Comparison of ENCODE assay signal across 8 mouse cellular contexts in the genomic region with DNA sequence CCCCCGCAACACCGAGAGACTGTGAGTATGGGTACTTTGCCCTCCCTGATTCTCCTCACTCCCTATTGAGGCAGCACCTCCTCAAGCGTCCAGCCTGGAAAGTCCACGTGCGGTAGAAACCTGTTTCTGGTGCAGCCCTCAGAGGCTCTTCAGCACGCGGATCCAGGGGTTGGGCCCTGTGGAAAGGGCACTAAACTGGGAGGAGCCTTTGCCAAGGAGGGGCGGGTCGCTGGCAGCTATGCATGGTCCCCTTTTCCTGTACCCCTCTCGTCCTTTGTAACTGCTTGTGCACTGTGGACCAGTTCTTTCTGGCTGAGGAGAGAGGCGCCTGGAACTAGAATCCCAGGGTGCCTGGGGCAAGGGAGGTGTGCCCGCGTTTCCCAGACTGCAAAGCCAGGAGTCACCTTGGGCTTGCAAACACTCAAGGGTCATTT. TPM values are rescaled to one million over a fixed set of nuclear protein-coding genes. Genes with fewer than 3 reads are reported as not detected.
A peak's percentile ranks its signal among the peaks of the same experiment; 100 is the strongest.
DNase-seq lines count a peak whose midpoint lies in the region; ATAC-seq and TF ChIP-seq lines count a peak whose summit lies in the region.

No protein-coding gene starts in this region.

- H3K27me3 ChIP-seq in forebrain, postnatal 0 days (ENCODE audit: insufficient read depth, low read length), result 0 out of 2 replicates have a peak, but pooled peaks cover 5% of the 10 kb centered on the region
- H3K27me3 ChIP-seq in kidney, adult 2 months (replicated peaks; ENCODE audit: control insufficient read depth, insufficient read depth, low read length), result no peaks in the 10 kb centered on the region
- no peaks in the 10 kb centered on the region for H3K27me3 ChIP-seq in lung, embryonic 16.5 days (ENCODE audit: control insufficient read depth, insufficient read depth, low read depth, low read length)
- H3K27me3 ChIP-seq in stomach, embryonic 15.5 days (replicated peaks), result peaks cover 22% of the 10 kb centered on the region

- peak; percentile 3 for DNase-seq in cerebellum, postnatal 25 days
- DNase-seq in cerebellum, adult 9-11 months, result no peak
- peak; percentile 90 for DNase-seq in ZHBTc4 (ENCODE audit: low read depth, low spot score)
- peak; percentile 32 for DNase-seq in forebrain, postnatal 0 days
- peak; percentile 90 for DNase-seq in kidney, adult 2 months

- H3K4me1 ChIP-seq in forebrain, postnatal 0 days (ENCODE audit: insufficient read depth), result 0 out of 2 replicates have a peak, but pooled peaks cover 9% of the 10 kb centered on the region
- no peaks in the 10 kb centered on the region; the same call in 1 of the 2 replicates for H3K4me1 ChIP-seq in kidney, adult 2 months (ENCODE audit: control insufficient read depth, insufficient read depth, low read length)
- H3K4me1 ChIP-seq in lung, embryonic 16.5 days (replicated peaks; ENCODE audit: control insufficient read depth, insufficient read depth, low read length), result peaks cover 10% of the 10 kb centered on the region; the same call in 1 of the 2 replicates
- H3K4me1 ChIP-seq in stomach, embryonic 15.5 days, result peaks cover 7% of the 10 kb centered on the region

- no peak for TF ChIP-seq POLR2A in kidney, adult 2 months (IDR thresholded peaks at IDR 0.05; ENCODE audit: low read depth, low read length)

- no peak overlapping the region for H3K27ac ChIP-seq in forebrain, postnatal 0 days (ENCODE audit: low read depth, low read length)
- peak overlapping the region; percentile 61 for H3K27ac ChIP-seq in kidney, adult 2 months (ENCODE audit: insufficient read depth, low read depth, low read length)
- H3K27ac ChIP-seq in lung, embryonic 16.5 days (ENCODE audit: low read length), result no peak overlapping the region
- H3K27ac ChIP-seq in stomach, embryonic 15.5 days, result no peak overlapping the region; the same call in 1 of the 2 replicates

- WGBS in forebrain, postnatal 0 days, result under 1% methylated on average over 13 of the region's 13 CpGs
- WGBS in kidney, adult 2 months, result 5% methylated on average over 13 of the region's 13 CpGs
- WGBS in lung, embryonic 16.5 days, result under 1% methylated on average over 13 of the region's 13 CpGs
- 2% methylated on average over 13 of the region's 13 CpGs for WGBS in stomach, embryonic 15.5 days

- H3K9me3 ChIP-seq in forebrain, postnatal 0 days (ENCODE audit: low read length), result no peaks in the 10 kb centered on the region
- no peaks in the 10 kb centered on the region for H3K9me3 ChIP-seq in lung, embryonic 16.5 days (ENCODE audit: control insufficient read depth, low read length)
- H3K9me3 ChIP-seq in stomach, embryonic 15.5 days, result no peaks in the 10 kb centered on the region

- peak overlapping the region; percentile 77 for H3K4me3 ChIP-seq in forebrain, postnatal 0 days (ENCODE audit: low read depth, low read length)
- peak overlapping the region; percentile 51 for H3K4me3 ChIP-seq in kidney, adult 2 months (ENCODE audit: insufficient read depth, low read depth, low read length)
- peak overlapping the region; percentile 68 for H3K4me3 ChIP-seq in lung, embryonic 16.5 days (ENCODE audit: low read length)
- peak overlapping the region; percentile 65 for H3K4me3 ChIP-seq in stomach, embryonic 15.5 days (replicated peaks)

- no peaks in the 10 kb centered on the region for H3K36me3 ChIP-seq in forebrain, postnatal 0 days (ENCODE audit: insufficient read depth)
- H3K36me3 ChIP-seq in kidney, adult 2 months (ENCODE audit: control insufficient read depth, insufficient read depth, low read length), result no peaks in the 10 kb centered on the region
- no peaks in the 10 kb centered on the region for H3K36me3 ChIP-seq in lung, embryonic 16.5 days (ENCODE audit: control insufficient read depth, insufficient read depth, low read length)
- no peaks in the 10 kb centered on the region for H3K36me3 ChIP-seq in stomach, embryonic 15.5 days

- H3K4me2 ChIP-seq in forebrain, postnatal 0 days (ENCODE audit: low read depth), result peak overlapping the region; percentile 89
- H3K4me2 ChIP-seq in lung, embryonic 16.5 days (ENCODE audit: low read depth, low read length), result peak overlapping the region; percentile 80
- H3K4me2 ChIP-seq in stomach, embryonic 15.5 days, result peak overlapping the region; percentile 96

- peak overlapping the region; percentile 59 for H3K9ac ChIP-seq in forebrain, postnatal 0 days
- peak overlapping the region; percentile 74 for H3K9ac ChIP-seq in lung, embryonic 16.5 days (ENCODE audit: low read length)
- H3K9ac ChIP-seq in stomach, embryonic 15.5 days, result peak overlapping the region; percentile 12; the same call in 1 of the 2 replicates

- no peak for TF ChIP-seq CTCF in forebrain, postnatal 0 days (IDR thresholded peaks at IDR 0.05; ENCODE audit: low read depth)
- TF ChIP-seq CTCF in kidney, adult 2 months (conservative IDR thresholded peaks at IDR 0.05; ENCODE audit: insufficient read depth, insufficient read length, low read depth, low read length), result no peak

- peak; percentile 14 for ATAC-seq in forebrain, postnatal 0 days
- peak; percentile 32 for ATAC-seq in lung, embryonic 16.5 days (ENCODE audit: low read depth)
- no peak for ATAC-seq in stomach, embryonic 15.5 days (ENCODE audit: insufficient read depth, low FRiP score, low read depth)
- ATAC-seq in granulocyte monocyte progenitor cell, adult 5-6 weeks (replicated peaks; ENCODE audit: poor library complexity, severe bottlenecking), result no peak

RNA-seq across cellular contexts. Expression of a gene that starts 2.3 kb away (rescaled TPM):
- total RNA-seq in forebrain, postnatal 0 days (2014; rRNA removed), result 18.6 and 41.5 TPM in 2 replicates
- polyA plus RNA-seq in forebrain, postnatal 0 days (2015; fragmentation: Nextera tagmentation; extraction: Ambion mirVana), result 2.9 and 7.7 TPM in 2 replicates
- 8.4 and 11.3 TPM in 2 replicates for polyA plus RNA-seq in kidney, adult 2 months (2012; rRNA removed)
- 36.9 and 42.7 TPM in 2 replicates for polyA plus RNA-seq in lung, embryonic 16.5 days (2015; fragmentation: Nextera tagmentation; extraction: Ambion mirVana)
- polyA plus RNA-seq in stomach, embryonic 15.5 days (2015; fragmentation: Nextera tagmentation; extraction: Ambion mirVana), result 20.9 and 23.9 TPM in 2 replicates
- total RNA-seq in granulocyte monocyte progenitor cell, adult 5-6 weeks (2014; fragmentation: Nextera tagmentation), result 0.28 TPM in 1 of 2 replicates, not detected in the other
- total RNA-seq in granulocyte monocyte progenitor cell, adult 5-6 weeks (2017), result not detected in 2 replicates

Comparison
In these comparisons a context has a peak if more than half of its experiments do, and no peak if none do; other contexts are left out.
1. ATAC-seq: peak in forebrain, postnatal 0 days (single experiment) and lung, embryonic 16.5 days (single experiment); none in stomach, embryonic 15.5 days (single experiment) and granulocyte monocyte progenitor cell, adult 5-6 weeks (single experiment).
2. H3K9ac ChIP-seq: peak in every context shown above with its lines; median percentile 74 in lung, embryonic 16.5 days; 59 in forebrain, postnatal 0 days; 12 in stomach, embryonic 15.5 days.
3. Peak in every context shown above with its lines, with median percentiles within 50 percentile points of each other: H3K4me2 ChIP-seq and H3K4me3 ChIP-seq.